Mouse (Mus musculus): ENCODE results near the gene P2rx1.

The P2rx1 gene

DNA sequence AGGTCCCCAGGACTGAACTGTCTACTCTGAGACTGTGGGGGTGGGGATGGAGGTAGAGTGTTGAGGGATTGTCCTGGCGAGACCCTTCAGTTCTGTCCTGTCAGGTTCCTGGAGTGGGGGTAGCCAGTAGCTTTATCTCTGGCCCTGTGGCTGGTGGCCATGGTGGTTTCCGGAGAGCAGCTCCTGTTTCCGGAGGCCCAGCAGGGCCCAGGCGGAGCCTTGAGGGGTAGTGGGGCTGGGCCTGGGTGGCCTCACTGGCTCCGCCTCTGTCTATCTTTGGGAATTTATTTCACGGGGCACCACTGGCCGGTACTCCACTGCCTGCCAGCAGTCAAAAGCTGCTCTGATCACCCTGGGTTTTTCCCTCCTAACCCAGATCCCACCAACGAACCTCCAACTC is at the start of gene P2rx1:
TSS of gene P2rx1 (plus strand) at position 333 of the 400 bp plus-strand sequence.
- no peak for DNase-seq (ENCODE audit: low spot score)

DNA sequence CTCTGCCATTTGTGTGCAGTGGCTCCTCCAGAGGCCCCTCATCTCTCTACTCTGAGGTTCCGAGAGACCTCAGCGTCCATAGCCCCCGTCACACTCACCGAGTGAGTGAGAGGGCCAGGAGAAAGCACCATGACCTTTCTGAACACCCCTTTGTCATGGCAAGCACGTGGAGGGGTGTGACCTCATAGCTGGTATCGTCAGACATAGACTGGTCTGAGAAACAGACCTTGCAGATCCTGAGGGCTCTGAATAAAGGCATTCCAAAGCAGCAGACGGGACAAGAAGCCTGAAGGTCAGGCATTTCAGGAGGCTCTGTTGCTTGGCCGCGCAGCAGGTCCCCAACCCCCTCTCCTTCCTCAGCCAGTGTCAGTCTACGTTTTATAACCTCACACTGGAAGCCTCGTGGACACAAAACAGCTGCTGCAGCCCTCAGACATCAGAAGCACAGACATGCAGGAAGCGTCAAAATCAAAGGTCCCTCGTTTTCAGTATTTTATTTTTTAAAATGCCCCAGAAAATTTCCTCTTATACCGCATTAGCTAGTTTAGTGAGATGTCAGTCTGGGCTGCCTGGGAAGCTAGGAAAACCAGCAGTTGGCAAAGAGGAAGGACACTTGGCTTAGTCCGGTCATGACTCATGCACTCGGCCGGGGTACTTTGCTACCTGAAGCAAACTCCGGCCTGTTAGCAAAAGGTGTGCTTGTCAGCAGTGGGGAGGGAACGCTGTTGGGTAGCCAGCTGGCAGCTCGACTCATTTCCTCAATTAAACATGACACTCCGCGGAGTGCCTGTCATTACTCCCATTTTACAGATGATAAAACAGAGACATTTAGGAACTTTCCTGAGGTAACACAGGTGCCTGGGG is 47.5 kb upstream of the P2rx1 start:
- no peak for DNase-seq (ENCODE audit: low spot score)

DNA sequence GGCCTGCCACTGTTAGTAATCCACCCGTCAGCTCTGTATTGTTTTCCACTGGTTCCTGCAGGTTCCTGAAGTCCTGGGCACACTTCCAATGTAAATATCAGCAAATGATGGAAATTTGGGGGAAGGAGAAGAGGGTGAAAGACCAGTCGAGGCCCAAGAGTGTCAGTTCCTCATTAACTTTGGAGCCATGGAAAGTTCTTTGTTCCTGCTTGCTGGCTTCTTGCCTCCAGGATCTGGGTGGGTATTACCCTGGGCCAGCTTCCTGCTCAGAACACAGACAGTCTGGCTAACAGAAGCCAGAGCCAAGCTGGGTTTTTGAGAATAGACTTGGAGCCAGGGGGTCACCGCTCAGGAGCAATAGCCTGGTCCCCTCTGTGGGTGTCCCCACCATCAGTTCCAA is 46.7 kb upstream of the P2rx1 start:
- no peak for DNase-seq (ENCODE audit: low spot score)

DNA sequence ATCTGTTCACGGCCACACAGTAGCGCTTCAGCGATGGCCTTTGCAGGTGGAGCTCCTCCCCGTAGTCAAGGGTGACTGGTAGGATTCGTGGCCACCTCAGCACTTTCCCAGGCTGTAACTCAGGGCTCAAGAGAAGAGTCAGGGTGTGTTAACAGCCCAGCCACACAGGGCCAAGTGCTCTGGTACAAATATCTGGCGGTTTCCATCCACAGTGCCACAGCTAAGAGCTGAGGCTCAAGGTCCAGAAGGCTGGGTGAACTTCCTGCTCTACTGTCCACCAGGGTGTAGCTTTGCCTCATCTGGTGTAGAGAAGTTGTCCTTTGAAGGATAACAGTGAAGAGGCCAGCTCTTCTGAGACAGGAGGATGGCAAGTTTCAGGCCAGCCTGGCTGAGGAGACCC is 46.2 kb upstream of the P2rx1 start:
- DNase-seq (ENCODE audit: low spot score), result no peak

DNA sequence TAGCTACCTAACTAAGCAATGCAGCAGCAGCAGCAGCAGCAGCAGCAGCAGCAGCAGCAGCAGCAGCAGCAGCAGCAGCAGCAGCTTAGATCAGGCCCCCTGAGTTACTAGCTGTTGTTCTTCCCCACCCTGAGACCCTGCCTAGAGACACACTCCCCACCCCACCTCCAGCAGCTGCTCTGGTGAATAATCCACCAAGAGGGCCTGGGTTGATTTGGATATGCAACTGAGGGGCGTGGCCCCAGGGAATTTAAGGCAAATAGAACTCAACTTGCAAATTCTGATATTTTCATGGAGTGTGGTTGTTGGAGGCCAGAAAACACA is 45.8 kb upstream of the P2rx1 start:
- no peak for DNase-seq (ENCODE audit: low spot score)

DNA sequence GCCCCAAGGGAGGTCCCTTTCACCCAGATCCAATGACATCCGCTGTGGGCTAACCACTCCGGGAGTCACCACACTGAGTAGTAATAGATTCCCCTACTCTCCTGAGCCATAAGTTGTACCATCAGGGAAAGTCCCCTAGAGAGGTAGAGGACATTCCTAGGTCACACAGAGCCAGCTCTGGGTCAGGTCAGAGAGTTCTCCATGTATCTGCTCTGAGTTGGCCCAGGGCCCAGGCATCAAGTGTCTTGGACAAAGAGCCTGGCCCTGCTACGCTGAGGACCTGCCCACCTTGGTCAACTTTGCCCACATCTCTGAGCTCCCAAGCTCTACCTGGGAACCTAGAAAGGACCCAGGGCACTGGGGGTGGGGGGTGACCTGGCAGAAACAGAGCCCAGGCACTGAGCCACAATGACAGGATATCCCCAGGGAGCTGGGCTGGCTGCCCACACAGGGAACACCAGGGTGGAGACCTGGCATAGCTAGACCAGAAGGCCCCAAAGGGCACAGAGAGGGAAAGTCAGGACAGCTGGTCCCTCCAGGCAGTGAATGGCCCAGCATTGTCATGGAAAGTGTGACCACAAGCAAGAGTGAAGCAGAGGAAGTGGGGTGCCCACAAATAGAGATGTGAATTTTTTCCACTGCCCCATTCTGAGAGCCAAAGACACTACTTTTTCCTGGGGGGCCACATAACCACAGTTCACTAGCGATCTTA is 45.3 kb upstream of the P2rx1 start:
- DNase-seq (ENCODE audit: low spot score), result no peak

DNA sequence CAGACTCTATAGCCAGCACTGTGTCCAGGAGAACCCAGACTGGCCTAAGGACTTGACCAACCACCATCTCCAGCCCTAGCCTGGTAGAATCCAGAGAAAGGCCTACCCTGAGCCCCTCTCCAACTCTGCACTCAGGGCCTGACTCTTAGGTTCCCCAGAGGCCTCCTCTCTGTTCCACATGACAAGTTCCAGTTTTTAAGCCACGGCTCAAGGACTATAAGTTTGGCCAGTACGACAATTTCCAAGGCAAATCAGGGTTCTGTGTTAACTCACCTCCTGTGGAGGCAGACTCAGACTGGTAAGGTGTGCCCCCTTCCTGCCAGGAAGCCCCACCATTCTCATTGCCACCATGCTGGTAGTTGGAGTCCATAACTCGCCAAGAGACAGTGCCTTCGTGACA is 44.7 kb upstream of the P2rx1 start:
- DNase-seq (ENCODE audit: low spot score), result no peak

DNA sequence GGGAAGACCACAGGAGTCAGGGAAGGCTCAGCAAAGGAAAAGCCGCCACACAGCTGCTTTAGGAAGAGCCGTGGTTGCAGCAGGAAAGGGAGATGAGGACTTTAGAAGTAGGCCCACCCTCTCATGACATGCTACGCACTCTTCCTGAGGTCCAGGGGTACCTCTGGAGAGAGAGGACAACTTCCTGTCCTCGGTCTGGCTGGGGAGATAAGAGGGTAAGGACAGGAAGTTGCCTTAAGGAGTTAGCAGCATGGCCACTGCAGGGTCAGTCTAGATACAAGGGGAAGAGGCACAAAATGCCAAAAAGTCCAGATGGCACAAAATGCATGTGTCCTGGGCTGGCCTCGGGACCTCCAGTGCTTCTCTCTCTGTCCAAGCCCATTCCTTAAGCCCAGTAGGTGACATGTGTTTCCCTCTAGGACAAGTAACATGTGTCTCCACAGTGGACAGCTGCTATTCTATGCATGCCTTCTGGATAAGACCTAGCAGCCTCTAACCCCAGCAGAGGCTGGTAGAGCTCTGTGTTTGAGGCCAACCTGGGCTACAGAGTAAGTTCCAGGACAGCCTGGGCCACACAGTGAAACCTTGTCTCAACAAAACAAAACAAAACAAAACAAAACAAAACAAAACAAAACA is 43.4 kb upstream of the P2rx1 start:
- no peak for DNase-seq (ENCODE audit: low spot score)

DNA sequence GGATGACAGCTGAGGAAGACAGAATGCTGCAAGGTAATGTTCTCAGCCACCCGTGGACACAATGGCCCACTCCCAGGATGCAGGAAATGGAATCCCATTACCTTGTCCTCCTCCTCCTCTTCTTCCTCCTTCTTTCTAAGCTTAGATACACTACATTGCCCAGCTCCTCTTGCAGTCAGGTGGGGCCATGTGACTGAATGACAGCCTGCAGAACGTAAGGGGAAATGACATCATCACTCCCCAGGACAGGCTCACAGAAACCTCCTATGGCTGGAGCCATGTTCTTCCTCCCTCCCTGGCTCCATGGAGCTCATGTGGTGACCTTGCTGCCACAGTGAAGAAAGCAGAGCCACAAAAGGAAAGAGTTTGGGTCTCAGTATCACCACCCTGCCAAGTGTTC is 41.6 kb upstream of the P2rx1 start:
- no peak for DNase-seq (ENCODE audit: low spot score)

DNA sequence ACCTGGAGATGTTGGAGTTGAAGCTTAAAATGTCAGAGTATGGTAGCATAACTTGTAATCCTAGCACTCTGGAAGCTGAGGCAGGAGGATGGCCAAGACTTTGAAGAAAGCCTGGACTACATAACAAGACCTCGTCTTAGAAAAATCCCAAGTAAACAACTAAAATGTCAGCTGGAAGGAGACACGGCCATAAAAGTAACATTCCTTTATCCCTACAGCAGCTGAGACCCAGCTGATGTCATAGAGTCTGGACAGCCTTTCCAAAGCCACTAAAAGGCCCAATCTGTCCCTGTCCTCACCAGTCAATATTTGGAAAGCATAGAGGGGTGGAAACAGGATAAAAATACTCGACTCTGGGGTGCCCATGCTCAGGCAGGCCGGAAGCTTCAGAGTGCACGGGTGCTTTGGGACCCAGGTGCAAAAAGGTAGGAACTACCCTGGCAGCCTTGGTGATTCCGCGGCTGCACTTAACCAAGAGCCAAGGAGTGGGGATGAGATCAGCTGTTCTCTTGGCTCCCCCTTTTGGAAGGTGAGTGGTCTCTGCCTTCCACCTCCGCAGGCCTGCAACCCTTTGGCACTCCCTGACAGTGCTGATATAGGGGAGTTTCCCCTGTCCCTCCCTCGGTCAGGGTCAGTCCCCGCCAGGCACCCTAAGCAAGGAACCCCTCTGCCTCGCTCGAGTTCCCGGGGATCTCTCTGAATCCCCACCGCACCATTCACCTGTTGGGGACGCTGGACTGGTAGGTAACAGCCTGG is 38.8 kb upstream of the P2rx1 start:
- no peak for DNase-seq (ENCODE audit: low spot score)

DNA sequence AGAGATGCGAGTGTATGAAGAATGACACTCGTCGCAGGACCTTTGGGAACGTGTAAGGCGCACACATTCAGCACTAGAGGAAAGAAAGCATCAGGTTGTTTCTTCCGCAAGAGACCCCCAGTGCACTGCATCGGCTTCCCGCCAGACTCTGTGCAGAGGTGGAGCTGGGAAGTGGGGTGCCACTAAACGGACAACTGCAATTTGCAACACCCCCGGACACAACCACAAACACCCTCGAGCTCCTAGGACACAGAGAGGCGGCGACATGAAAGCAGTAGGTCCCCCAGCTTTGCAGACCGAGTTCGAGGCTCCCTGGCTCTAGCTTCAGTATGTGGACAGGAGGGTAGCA is 38.2 kb upstream of the P2rx1 start:
- no peak for DNase-seq (ENCODE audit: low spot score)

DNA sequence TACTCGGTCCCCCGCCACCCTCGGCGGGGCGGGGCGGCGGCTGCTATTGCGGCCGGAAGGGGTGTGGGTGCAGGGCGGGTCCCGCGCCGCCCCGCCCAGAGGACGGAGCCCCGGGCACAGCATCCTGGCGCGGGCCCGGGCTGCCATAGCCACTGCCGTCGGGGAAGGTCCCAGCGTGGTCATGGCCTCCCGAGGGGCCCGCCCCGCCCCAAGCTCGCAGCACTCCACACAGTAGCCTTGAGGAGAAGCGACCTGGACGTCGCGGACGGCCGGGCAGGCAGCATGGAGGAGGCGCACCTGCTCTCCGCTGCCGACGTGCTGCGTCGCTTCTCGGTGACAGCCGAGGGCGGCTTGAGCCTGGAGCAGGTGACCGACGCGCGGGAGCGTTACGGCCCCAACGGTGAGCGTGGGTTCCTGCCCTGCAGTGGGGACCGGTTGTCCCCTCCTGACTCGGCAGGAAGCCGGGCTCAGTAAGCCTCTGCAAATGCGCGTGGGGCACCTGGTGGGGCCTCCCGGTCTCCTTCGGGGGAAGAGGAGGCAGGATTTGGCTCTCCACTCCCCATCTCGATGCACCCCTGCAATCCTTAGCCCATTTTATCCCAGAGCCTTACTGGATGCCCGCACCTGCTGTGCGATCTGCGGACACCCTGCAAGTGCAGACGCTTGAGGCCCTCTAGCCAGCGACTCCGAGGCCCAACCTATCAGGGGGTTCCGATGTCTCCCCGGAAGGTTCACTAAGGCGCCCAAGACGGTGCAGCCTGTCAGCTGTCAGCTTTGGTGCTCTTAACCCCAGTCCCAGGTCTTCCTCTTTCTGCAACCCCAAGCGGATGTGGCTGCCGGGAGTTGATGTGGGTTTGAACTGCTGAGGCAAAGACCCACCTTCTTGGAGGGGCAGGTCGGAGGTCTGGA is 37.6 kb upstream of the P2rx1 start, which contains the start of gene Atp2a3:
TSS of gene Atp2a3 (plus strand) at position 98 of the 909 bp plus-strand sequence.
- DNase-seq (ENCODE audit: low spot score), result no peak

DNA sequence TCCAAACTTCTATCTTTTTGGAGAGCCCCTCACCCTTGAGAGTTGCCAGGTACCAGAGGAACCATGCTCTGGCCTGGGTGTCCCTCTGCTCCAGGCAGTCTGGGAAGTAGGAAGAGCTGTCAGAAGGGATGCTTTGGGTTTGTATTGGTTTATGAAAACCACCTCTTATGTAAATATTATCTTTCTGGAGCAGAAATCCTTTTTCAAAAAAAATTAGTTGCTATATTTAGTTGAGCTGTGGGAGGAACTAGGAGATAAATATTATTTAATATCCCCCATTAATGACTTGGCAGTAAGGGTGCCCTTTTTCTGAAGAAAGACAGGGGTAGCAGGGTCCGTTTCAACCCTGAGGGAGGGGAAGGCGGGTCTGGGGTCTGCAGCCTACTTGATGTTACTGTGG is 36.5 kb upstream of the P2rx1 start:
- DNase-seq (ENCODE audit: low spot score), result no peak

DNA sequence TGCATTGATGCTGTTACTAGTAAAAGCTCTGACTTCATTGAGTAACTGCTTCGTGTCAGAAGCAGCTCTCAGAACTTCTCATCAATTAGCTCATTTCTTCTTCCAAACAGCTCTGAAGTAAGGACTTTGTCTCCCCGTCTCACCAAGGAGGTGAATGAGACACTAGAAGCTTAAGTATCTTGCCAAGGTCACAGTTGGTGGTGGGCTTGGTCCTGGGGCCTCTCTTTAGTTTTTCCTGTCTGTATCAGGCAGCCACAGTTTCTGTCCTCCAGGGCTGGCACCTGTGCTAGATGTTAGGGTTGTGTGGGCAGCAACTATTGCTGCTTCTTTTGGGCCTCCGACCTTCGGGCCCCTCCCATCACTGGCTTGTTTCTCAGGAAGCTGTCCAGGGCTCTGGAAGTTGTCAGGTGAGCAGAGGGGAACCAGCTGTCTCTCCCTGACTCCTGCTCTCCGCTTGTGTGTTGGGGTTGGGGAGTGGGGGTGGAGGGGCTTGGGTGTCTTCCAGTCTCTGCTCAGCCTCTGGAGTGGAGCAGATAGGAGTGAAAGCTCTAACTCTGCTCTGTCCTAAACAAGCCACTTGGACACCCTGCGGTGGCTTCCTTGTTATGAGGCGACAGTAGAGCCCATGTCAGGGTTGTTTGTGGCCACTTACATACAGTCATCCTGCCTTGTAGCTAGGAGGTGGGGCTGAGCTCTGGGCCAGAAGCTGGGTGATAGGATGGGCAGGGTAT is 35.7 kb upstream of the P2rx1 start:
- DNase-seq (ENCODE audit: low spot score), result no peak

DNA sequence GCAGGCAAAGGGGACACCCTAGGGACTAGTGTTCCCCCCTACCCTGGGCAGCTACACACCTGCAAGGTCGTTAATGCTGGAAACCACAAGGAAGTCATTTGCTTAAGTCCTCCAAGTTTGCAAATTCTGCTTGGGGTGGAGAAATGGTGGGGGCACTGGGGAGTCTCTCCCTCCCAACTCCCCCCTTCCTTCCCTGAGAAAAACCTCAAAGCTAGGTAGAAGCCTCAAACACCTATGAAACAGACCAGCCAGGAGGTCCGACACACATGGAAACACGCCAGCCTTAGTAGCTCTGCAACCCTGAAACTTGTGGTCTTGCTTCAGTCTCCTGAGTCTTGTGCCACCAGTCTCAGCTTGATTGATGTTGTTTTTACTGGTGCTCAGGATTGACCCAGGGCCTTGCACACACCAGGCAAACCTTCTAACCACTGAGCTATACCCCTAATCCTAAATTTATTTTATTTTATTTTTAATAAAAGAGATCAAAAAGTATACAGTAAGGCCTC is 35.1 kb upstream of the P2rx1 start:
- no peak for DNase-seq (ENCODE audit: low spot score)

DNA sequence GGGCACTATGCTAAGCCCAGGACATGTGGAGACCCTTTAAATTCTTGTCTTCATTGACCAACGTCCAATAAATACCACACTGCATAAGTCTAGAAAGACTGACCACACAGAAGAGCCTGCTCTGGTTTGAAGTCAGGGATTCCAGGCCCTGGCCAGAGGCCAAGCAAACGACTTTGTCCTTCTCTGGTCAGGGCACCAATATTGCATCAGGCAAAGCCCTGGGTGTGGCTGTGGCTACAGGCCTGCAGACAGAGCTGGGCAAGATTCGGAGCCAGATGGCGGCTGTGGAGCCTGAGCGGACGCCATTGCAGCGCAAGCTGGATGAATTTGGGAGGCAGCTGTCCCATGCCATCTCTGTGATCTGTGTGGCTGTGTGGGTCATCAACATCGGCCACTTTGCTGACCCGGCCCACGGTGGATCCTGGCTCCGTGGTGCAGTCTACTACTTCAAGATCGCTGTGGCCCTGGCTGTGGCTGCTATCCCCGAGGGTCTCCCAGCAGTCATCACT is 23.9 kb upstream of the P2rx1 start:
- DNase-seq (ENCODE audit: low spot score), result no peak

DNA sequence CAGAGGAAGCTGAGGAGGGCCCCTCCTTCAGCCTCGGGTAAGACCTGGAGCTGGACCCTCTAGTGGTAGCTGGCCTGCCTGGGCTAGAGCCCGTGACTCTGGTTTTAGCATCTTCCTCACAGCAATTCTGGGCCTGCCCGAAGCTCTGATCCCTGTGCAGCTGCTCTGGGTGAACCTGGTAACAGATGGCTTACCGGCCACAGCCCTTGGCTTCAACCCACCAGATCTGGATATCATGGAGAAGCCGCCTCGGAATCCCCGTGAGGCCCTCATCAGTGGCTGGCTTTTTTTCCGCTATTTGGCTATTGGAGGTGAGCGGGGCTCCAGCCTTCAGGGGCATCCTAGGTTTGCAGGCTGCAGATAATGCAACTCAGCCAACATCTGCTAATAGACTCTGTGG is 16.4 kb upstream of the P2rx1 start:
- no peak for DNase-seq (ENCODE audit: low spot score)

DNA sequence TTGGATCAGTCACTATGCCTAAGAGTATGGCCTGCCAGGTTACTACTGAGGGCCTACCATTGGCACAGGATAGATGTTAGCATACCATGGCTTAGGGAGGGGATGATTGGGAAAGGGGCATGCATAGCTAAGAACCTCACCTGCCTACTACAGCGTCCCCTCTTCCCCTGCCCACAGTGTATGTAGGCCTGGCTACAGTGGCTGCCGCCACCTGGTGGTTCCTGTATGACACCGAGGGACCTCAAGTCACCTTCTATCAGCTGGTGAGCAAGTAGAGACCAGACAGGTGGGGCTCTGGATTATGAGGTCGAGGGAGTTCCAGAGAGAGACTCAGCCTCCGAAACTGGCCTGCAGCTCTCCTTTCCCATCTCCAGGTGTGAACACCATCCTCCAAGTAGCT is 15.6 kb upstream of the P2rx1 start:
- no peak for DNase-seq (ENCODE audit: low spot score)

DNA sequence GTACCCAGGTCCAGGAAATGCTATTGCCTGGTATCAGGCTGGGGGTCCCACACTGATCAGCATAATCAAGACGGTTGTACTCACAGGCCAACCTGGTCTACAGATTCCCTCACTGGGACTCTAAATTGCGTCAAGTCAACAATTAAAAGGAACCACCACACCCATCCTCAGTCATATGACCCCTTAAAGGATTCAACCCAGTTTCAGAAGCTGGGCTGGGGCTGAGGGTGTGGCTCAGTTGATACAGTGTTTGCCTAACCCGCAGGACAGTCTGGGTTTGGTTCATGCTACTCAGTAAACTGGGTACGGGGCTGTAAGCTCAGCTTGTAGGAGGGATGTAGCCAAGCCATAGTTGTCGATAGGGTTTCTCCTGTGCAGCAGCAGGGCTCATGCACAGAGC is 12.2 kb upstream of the P2rx1 start:
- DNase-seq (ENCODE audit: low spot score), result no peak

DNA sequence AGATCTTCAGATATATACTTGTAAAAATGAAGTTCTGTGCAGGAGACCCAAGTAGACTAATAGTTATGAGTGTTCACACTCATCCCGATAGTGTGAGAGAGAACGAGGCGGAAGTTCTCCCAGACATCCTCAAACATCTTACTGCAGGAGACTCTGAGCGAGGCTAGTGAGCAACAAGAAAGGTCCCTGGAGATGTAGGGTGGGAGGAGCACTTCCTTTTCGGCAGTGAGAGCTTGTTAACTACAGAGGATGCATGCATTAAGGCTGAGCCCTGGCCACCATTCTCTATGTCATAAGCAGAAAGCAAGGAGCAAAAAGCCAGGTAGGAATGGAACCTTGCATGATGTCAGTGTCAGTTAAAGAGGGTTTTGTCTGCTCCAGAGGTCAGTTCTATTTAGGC is 11.7 kb upstream of the P2rx1 start:
- no peak for DNase-seq (ENCODE audit: low spot score)
